Mouse (Mus musculus) heart, postnatal 0 days (tissue): ENCODE results near the gene Psg16.

ENCODE experiments used
- CTCF ChIP-seq: IDR thresholded peaks from 2 replicates; pipeline ENCODE4 v1.5.1; 2016; ENCODE audit warnings: antibody characterized with exemption, control low read depth, low read depth
- EP300 ChIP-seq: IDR thresholded peaks from 2 replicates; pipeline ENCODE4 v1.6.1; 2016; ENCODE audit warnings: antibody characterized with exemption, low read depth

DNA sequence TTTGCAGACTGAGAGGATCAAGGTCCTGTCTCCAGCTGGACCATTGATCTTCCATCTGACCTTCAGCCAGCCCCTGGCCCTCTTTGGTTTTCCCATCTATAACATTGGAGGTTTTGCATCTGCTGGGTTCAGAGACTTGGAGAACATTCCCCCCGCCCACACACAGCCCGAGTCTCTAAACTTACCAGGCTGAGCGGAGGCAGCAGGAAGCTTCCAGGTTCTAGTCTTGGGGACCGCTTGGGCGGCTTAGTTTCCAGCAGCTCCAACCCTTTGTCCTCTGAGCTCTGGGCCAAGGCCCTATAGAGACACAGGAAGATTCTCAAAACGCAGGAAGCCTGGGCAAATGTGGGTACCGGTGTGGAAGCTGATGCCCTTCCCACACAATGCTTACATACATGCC is 34.5 kb upstream of the Psg16 start:
- TF ChIP-seq CTCF = no peak
- TF ChIP-seq EP300 = no peak
